Mouse (Mus musculus): Measurements from ENCODE around the gene 4931422A03Rik.
A peak's percentile ranks its signal among the peaks of the same experiment; 100 is the strongest.
"Not testable (repeated sequence)": the region's sequence is repeated elsewhere in the genome, so short reads cannot be mapped to it uniquely, and the experiment has no call there.

The 4931422A03Rik gene

DNA sequence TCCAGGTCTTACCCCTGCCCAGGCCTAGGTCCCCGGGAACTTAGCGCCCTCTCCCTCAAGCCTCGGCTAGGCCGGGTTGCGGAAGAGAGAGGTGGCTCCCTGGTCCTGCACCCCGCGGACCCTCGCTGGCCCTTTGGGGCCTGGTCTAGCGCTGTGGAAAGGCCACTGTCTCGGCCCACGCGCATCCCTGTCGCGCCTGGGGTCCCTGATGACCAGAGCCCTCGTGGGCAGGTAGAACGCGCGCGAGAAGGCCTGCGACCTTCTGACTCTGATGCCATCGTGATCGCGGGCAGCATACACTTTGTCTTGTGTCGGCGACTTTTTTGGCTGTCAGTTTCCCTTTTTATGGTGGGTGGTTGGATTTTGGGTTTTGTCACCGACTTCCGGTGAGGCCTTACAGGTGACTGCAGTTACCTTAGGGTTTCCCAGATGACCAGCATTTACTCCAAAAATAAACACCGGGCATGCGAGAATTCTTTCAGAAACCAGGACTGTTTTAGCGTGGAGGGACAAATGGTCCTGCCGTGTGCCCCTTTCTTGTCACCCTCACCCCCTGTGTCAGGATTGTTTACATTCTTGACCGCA lies at the start of gene 4931422A03Rik:
Gene 4931422A03Rik (minus strand): TSS at position 223 of the 585 bp plus-strand sequence.
- DNase-seq = no peak

DNA sequence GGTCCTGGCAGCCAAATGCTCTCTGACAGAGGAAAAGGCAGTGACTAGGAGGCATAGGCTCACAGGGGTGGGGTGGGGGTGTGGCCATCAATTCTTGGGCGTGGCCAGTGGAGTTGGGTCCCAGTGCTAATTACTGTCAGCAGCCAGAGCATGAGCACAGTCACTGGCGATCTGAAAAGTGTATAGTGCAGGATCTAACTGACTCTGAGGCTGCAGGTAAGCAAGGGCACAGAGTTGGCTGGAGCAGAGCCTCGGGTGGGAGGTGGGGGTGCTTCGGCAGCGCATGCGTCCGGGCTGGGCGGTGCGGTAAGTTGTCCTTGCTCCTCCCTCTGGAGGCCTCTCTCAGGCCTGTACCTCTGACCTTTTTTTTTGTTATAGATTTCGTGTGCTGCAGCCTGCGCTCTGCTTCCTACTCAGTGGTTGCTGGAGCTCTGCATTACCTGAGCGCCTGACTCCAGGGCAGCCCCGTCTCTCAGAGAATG lies 41.6 kb upstream of the 4931422A03Rik start, which contains the start of gene Cd59b:
Gene Cd59b (plus strand): TSS at position 146 of the 482 bp plus-strand sequence.
- DNase-seq = peak; percentile 21 to 52

DNA sequence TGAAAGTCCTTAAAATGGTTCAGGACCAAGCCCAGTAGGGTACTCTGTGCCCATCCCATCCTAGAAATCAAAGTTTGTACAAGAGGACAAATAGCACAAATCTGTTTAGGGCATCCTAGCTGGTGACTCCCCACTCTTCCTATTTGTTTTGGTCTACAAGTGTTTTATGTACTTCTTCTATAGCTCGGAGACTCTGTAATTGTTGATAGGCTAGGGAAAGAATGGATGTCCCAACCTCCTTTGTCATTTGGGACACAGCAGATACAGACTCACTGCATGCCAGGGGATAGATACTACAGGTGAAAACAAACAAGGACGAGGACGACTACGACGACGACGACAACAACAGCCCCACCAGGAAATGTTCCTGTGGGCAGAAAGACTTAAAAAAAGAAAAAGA lies 40.3 kb upstream of the 4931422A03Rik start, which contains the start of gene Gm10799:
Gene Gm10799 (minus strand): TSS at position 101 of the 400 bp plus-strand sequence.
- DNase-seq = not testable (repeated sequence)

DNA sequence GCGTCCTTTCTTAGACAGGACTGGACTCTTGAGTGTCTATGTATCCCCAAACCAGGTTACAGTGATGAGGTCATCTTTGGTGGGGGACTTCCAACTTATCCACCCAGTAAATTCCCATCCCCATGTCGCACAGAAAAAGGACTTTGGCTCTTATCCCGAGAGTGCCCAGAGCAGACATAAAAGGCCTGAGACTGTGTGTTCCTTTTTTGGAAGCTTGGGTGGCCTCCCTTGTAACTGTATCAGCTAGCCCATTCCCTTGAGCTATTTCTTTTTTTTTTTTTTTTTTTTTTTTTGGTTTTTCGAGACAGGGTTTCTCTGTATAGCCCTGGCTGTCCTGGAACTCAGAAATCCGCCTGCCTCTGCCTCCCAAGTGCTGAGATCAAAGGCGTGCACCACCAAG lies 37.4 kb upstream of the 4931422A03Rik start, which contains the start of gene Gm10912:
Gene Gm10912 (plus strand): TSS at position 301 of the 400 bp plus-strand sequence.
- not testable (repeated sequence) for DNase-seq

DNA sequence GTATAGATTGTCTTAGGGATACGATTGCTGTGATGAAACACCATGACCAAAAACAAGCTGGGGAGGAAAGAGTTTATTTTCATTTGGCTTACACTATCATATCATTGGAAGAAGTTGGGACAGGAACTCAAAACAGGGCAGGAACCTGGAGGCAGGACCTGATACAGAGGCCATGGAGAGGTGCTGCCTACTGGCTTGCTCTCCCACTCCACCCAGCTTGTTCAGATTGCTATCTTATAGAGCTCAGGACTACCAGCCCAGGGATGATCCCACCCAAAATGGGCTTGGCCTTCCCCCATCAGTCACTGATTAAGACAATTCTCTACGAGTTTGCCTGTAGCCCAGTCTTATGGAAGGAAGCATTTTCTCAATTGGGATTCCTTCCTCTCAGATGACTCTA lies 36.0 kb upstream of the 4931422A03Rik start:
- no peak for DNase-seq

DNA sequence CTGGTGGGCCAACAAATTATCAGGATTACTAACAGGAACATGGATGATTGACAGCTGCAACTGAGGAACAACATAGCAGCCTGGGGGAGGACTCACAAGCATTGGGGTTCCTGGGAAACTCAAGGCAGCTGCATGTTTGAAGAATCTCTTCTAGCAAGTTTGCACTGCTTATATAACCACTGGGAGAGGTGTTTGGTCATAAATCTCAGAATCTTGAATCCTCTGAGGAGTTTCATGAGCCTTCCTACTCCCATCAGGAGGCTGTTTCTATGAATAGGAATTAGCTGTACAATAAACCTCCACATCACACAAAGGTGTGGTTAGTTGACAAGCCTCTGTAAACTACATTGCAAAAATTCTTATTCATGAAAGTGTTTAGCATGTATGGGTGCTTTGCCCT lies 34.5 kb upstream of the 4931422A03Rik start:
- DNase-seq = no peak

DNA sequence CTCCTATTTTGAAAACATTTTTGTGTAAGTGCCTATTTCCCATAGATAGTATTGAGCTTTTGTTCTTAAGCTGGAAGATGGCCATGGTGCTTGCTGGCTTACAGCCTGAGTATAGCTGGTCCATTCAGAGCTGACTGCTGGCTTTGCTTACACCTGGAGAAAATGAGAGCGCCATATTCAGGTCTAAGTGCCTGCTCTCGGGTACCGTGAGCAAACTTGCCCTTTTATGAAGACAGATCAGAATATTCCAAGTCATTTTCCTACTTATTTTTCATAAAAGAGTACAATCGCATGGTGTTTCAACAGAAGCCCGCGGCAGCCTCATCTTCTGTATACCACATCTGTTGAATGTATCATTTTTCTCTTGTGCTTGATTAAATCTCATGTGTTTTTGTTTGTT lies 32.8 kb upstream of the 4931422A03Rik start:
- no peak for DNase-seq

DNA sequence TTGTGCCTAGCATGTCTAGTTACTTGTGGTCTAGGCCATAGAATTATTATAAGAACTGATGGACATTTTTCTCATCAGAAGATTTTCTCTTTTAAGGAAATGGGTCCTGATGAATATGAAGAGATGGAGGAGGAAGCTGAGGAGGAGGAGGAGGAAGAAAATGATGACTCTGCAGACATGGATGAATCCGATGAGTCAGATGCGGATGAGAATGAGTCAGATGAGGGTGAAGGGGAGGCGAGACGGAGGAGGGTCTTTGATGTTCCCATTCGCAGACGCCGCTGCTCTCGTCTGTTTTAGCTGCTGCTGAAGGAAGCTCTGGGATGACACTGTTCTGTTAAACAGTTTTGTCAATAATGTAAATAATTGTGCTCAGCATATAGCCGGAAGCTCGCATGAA lies 31.6 kb upstream of the 4931422A03Rik start:
- DNase-seq = no peak

DNA sequence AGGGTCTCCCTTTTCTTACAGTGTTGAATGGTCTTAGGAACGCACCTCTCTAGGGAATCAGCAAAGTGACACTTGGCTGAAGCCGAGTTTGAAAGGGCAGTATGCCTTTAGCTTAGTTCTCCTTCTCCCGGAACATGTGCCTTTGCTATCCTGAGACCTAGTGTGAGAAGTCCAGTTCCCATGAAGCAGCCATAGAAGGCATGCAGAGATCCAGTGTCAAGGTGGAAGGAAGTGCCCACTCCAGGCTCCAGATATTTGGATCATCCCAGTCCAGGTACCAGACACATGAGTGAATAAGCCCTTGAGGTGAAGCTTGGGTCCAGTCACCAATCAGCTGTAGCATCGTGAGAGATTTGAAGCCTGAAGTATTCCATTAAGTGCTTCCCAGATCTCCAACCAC lies 30.8 kb upstream of the 4931422A03Rik start:
- no peak for DNase-seq

DNA sequence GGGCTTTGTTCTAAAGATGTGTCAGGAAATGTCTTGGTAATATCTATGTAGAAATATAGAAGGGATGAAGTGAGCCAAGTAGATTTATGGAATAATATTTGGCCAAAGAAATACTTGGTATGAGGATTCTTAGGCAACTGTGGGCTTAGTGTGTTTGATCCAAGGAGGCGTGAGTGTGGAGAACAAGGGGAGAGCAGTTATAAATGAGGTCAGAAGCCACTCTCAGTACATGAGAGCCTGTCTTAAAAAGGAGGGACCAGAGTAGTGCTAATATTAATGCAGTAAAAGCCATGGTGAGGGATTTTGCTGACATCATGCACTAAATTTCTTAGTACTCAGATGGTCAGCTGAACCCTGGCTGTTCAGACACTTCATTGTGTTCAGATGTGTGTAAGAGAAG lies 30.2 kb upstream of the 4931422A03Rik start:
- DNase-seq = no peak

DNA sequence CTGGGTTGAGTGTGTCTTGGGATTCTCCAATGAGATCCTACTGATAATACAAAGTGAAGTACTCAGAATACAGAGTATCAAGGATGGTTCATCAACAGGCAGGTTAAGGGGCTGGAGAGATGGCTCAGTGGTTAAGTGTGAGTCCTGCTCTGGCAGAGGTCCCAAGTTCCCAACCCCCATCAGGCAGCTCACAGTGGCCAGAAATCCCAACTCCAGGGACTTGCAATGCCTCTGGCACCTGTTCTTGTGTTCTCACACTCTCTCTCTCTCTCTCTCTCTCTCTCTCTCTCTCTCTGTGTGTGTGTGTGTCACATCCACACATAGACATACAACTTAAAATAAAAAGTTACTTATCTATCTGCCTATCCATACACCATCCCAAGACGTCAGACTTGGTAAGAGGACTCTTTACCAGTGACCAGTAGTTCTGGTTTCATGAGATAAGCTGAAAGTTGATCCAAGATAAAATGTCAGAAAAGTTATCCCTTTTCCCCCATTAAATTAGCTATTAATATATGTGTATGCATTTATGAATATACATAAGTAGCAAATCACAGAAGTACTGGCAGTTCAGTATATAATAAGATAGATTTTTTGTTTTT lies 16.4 kb upstream of the 4931422A03Rik start:
- no peak for DNase-seq

DNA sequence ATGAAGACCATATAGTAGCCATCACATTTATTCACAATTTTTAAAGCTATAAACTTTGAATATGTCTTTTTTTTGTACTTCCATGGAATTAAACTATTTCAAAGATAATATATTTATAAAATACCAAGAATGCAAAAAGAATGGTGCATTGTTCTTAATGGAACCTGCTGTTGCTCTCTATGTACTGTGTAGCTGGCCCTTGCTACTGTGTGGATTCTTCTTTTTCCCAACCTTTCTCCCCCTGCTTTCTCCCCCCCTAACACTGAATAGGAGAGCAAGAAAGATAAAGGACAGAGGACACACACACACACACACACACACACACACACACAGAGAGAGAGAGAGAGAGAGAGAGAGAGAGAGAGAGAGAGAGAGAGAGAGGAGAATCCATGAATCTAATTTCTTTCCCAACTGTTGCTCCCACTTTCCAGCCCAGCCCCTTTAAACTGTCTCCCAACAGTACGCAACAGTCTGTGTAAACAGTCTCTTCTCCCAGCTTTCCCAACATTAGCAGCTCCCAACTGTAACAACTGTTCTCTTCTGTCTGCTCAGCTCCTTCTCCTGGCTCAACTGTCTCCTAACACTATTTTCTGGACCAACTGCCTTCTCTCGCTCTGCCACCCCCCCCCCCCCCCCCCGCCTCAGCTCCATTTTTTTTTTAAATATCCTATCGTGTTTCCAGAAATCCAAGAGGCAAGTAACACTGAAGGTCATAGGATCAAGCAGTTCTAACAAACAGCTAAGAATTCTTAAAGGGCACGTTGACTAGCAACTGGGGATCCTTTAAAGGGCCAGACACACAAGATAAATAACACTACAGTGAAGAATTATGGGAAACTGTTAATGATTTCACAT lies 15.7 kb upstream of the 4931422A03Rik start:
- no peak for DNase-seq

DNA sequence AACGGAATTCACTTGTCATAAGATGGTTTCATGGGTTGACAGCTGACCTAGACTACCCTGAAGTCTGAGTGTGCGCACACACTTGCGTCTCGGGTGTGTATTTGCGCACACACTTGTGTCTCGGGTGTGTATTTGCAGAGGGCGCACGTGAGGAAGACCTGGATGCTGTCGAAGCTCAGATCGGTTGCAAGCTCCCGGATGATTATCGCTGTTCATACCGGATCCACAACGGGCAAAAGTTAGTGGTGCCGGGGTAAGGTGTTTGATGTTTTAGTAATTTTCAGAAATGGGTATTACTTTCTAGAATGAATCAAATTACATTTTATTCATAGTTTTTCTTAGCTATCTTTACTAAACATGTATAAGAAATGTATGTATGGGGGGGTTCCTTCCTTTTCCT lies 14.6 kb upstream of the 4931422A03Rik start:
- DNase-seq = no peak

DNA sequence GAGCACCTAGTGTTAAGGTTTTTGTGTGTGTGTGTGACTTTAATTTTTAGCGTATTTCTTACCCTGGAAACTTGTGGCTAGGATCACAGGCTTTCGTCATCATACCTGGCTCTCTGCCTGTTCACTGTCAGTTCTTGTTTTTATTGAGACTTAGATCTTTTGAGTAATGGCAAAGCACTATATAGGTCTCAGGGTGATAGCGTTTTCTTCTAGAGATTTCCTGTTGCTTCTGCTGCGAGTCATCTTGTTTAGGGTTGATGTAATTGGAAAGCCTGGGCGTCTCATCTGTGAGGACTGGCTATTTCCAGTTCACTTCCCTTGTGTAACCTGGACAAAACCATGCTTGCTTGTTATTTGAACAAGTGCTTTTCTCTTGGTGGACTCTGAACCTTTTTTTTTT lies 13.5 kb upstream of the 4931422A03Rik start:
- DNase-seq = no peak

DNA sequence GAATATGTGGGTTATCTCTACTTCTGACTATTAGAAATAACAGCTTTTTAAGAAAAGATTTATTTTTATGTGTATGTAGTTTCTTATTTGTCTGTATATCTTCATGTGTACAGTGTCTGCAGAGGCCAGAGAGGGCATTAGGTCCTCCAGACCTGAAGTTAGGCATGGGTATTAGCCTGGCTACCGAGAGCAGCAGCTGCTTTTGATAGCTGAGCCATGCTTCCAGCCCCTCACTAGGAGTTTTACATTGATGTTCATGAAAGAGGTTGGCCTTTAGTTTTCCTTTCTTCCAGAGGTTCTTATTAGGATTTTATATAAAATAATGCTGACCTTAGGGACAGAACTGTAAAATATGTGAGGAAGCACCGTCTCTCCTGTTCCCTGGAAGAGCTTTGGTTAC lies 10.1 kb upstream of the 4931422A03Rik start:
- no peak for DNase-seq

DNA sequence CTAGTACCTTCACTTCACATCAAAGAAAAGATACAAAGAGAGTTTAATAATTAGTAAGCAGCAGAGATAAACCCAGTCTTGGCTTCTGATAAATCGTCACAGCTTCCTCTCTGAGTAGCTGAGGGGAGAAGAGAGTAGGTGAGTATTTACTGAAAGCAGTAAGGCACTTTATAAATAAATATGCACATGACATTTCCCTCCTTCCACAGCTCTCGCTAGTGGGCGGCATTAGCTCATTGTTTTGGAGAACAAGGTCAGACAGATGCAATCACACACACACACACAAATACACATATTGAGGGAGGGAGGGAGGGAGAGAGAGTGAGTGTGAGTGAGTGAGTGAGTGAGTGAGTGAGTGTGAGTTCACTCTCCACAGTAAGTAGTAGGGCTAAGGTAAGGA lies 8.2 kb upstream of the 4931422A03Rik start:
- no peak for DNase-seq

DNA sequence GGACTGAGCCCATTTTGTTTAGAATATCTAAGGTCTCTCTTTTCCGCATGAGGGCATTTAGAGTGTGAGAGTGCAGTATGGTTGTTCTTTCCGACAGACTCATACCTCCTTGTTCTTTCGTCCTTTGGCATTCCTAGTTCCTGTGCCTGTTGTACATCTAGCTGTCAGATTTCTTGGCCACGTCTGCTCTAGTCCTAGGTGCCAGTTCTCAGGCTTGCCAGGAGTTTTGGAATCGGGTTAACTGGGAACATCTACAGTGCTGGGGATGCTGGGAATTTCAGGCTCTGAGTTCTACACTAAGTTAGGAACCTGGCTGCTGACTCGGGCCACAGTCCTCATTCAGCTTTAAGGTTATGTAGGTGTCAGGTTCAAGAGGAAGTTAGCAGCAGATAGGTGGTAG lies 7.4 kb upstream of the 4931422A03Rik start:
- DNase-seq = no peak

DNA sequence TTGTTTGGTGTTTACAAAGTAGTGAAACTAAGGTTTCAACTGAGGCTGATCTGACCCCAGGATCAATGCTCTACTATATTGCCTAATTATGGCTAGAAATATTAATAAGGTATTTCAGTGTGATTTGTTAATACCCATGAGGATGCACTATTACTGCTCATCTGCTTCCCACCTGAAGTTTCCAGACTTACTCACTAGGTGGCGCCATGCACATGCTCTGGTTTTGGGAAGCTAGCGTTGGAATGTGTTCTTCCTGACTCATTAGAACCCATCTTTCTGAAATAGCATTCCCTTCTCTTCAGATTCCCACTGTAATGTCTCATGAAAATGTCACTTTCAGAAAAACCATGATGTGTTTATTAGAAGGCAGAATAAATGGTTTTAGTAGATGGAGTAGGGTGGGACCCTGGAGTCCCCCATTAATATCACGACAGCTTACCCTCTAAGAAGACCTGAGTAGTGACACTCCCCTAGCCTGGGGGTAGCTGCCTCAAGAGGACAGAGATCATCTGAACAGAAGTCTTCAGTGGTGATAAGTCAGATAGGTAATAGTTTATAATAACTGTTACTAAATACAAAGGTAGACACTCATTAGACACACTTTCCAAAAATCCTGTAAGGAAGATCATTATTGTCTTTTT lies 6.8 kb upstream of the 4931422A03Rik start:
- peak in 1 of 2 experiments; percentile 41 for DNase-seq

DNA sequence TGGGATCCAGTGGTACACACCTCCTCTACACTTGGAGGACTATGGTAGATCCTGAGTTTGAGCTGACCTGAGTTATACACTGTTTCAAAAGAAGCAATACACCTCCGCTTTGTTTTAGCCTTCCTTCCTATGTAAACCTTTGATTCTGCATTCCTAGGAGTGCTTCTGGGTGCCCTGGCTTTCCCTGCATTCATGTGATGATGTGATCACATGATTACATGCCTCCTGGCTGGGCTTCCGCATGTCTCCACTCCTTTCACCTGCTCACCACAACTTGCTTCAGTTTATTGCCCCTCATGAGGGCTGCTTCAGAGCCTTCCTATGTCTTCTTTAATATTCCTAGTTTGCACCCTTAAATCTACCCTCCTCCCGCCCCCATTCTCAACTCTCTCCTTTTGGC lies 3.9 kb upstream of the 4931422A03Rik start:
- DNase-seq = no peak

DNA sequence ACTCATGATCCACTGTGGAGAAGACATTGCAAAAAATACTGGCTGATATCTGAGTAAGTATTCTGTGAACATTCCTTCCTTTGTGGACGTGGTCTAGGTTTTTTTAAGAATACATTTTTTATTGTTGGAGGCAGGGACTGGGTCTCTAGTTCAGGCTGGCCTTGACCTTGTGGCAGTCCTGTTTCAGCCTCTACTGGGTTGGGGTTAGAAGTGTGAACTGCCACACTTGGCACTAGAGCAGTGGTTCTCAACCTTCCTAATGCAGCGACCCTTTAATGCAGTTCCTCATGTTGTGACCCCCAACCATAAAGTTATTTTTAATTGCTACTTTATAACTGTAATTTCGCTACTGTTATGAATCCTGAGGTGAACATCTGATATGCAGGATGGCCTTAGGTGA lies 2.2 kb upstream of the 4931422A03Rik start:
- no peak for DNase-seq

DNA sequence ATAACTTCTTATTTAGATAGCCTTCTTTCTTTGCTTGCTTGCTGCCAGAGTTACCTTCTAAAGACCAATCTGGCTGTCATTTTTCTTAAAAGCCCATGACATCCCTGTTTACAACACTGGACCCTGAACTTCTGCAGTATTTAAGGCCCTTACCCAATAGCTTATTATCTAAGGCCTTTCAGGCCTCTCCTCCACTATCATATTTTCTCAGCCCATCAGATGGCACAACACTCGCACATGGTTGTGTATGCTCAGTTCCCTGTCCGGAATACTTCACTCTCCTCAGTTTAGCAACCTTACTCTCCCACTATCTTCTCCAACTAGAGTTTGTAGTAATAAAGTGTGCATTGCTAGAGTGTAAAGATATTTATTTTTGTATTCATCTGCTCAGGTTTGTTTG lies 913 bp upstream of the 4931422A03Rik start:
- DNase-seq = no peak

DNA sequence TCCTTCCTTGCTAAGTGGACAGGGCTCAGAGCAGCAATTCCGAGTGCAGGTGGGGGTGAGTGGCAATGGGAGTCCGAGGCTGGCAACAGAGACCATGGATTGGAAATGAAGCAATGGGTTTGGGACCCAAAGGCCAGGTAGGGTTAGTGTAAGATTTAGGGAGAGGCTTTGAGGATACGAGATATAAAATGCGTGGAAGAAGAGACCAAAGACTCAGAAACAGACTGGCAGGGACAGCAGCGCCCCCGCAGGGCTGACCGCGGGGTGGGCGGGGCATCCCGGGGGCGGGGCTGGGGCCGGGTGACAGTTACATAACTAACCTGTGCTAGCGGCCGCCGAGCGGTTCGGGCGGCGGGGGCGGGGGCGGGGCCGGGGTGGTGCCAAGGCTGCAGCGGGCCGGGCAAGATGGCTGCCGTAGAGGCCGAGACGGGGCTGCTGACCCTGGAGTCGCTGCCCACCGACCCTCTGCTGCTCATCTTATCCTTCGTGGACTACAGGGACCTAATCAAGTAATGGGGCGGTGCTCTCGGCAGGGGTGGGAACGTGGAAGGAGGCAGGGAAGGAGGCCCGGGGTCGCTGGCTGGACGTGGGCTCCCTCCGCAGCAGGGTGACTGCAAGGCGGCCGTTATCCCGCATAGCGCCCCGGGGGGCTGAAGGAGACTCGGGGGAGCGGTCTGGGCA lies 563 bp downstream of the 4931422A03Rik start, which contains the start of gene Fbxo3:
Gene Fbxo3 (plus strand): TSS at position 264 of the 681 bp plus-strand sequence.
- peak; percentile 84 to 89 for DNase-seq
